Mouse (Mus musculus) midbrain, embryonic 14.5 days (tissue): Measurements from ENCODE around the gene Smarcc2. TPM values are rescaled to one million over a fixed set of nuclear protein-coding genes. Genes with fewer than 3 reads are reported as not detected.
A peak's percentile ranks its signal among the peaks of the same experiment; 100 is the strongest.

Source experiments
- ATAC-seq: fragments of 200-750 bp; cut with Nextera tagmentation; 2 replicates; pipeline ENCODE4 v1.8.0; 2017; ENCODE audit warnings: moderate number of reproducible peaks, moderate library complexity; ENCODE audit not compliant: low FRiP score, low TSS enrichment
- DNase-seq: peaks from one replicate; pipeline ENCODE4 v3.0.0-alpha.2; 2015
- H3K27ac ChIP-seq: fragments of 300-500 bp; sonication (generic); replicated peaks from 2 replicates; pipeline ENCODE4 v1.5.1; 2014; ENCODE audit warnings: mild to moderate bottlenecking, low read depth, low read length, moderate library complexity
- H3K27me3 ChIP-seq: fragments of 300-500 bp; sonication (generic); 2 replicates; pipeline ENCODE4 v1.6.1; 2014; ENCODE audit warnings: low read length, control low read depth, mixed read lengths; ENCODE audit not compliant: control insufficient read depth, insufficient read depth
- H3K36me3 ChIP-seq: fragments of 300-500 bp; sonication (generic); 2 replicates; pipeline ENCODE4 v1.6.1; 2014; ENCODE audit warnings: low read length, control low read depth; ENCODE audit not compliant: control insufficient read depth, insufficient read depth
- H3K4me1 ChIP-seq: fragments of 300-500 bp; sonication (generic); 2 replicates; pipeline ENCODE4 v1.6.1; 2014; ENCODE audit warnings: mild to moderate bottlenecking, antibody characterized with exemption, low read length, control low read depth; ENCODE audit not compliant: control insufficient read depth, insufficient read depth
- H3K4me2 ChIP-seq: fragments of 300-500 bp; sonication (generic); 2 replicates; pipeline ENCODE4 v1.6.1; 2014; ENCODE audit warnings: mild to moderate bottlenecking, low read length, moderate library complexity
- H3K4me3 ChIP-seq: fragments of 300-500 bp; sonication (generic); replicated peaks from 2 replicates; pipeline ENCODE4 v1.5.1; 2014; ENCODE audit warnings: low read depth, low read length
- H3K9ac ChIP-seq: fragments of 300-500 bp; sonication (generic); replicated peaks from 2 replicates; pipeline ENCODE4 v1.6.1; 2014; ENCODE audit warnings: mild to moderate bottlenecking, low read length, moderate library complexity
- H3K9me3 ChIP-seq: fragments of 300-500 bp; sonication (generic); 2 replicates; pipeline ENCODE4 v1.6.1; 2016; ENCODE audit warnings: low read length, control low read depth, mixed read lengths; ENCODE audit not compliant: control insufficient read depth
- WGBS: fragments of 180-500 bp; shearing (Covaris S2); extraction: QIAGEN DNeasy Blood & Tissue Kit; methylation state at CpG from one replicate; pipeline ENCODE4 v1.1.7; 2014; 5-methylcytosine and 5-hydroxymethylcytosine counted together
- polyA plus RNA-seq: library from polyadenylated mRNA; unstranded; fragments of >200 nt; fragmentation: Nextera tagmentation; extraction: Ambion mirVana; gene quantifications from 2 replicates; pipeline ENCODE4 v1.2.1, GENCODE M21; 2014

Smarcc2 gene
- polyA plus RNA-seq, 1 experiment from 2014 or later: 229 TPM

DNA sequence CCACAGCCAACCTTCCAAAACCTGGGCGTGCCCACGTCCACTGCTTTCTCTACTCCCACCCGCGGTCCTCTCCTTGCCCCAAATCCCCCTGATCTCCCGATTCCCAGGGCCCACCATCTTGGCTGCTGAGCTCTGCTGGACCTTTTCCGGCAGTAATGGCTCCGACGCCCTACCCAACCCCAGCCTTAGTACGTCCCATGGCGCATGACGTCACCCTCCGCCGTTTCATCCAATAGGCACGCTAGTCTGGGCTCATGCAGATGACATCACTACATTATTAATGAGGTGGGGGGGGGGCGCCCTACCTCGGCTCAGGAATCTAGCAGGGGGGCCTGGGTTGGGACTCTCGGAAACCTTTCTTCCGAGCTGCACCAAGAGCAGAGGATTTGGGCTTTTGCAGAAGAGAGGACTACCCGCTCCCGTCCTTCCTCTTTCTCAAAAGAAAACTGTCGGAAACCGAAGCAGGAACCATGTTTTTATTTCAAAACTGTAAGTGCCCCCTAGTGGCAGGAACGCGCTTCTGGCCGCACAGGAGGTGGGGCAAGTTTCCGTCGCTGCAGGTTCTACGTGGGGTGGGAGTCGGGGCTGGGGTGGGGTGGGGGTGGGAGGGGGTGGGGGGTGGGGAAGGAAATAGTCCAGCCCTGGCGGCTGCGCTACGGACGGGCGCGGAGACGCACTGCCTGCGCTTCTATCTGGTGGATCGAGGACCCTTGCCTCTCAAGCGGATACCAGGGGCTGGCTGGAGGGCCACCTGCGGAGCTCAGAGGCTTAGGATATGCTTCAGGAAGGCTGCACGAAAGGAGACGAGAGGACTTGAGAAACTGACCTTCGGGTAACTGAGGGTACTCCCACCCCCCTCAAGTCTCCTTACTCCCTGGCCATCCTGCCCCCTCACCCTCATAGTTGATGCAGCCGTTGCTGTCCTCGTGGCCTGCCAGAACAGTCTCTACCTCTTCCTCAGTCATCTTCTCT, 34.9 kb downstream of the Smarcc2 start, which contains the start of gene Myl6:
Myl6 (minus strand) TSS at position 451 of the 972 bp plus-strand sequence.
- Histone ChIP-seq H3K9me3 (no peaks in the 10 kb centered on the region), H3K4me2 (peak within 1 kb of the TSS; percentile 71), H3K4me1 (peaks cover 26% of the 10 kb centered on the region), H3K27me3 (no peaks in the 10 kb centered on the region), H3K36me3 (peaks cover 30% of the 10 kb centered on the region), H3K9ac (peak within 1 kb of the TSS; percentile 72), H3K4me3 (peak within 1 kb of the TSS; percentile 81), H3K27ac (peak within 1 kb of the TSS; percentile 91)
- 0% methylated on average over 45 of the region's 45 CpGs for WGBS
- ATAC-seq (peak; percentile 95), DNase-seq (peak; percentile 99)

GRCm38 (mm10) chr10:128494667-128495245, 35.7 kb downstream of the Smarcc2 start:
- peaks cover 26% of the 10 kb centered on the region for H3K4me1 ChIP-seq
- H3K36me3 ChIP-seq: peaks cover 22% of the 10 kb centered on the region
- H3K4me2 ChIP-seq: peak overlapping the region; percentile 71
- no peaks in the 10 kb centered on the region for H3K27me3 ChIP-seq
- H3K4me3 ChIP-seq: peak overlapping the region; percentile 81
- no peaks in the 10 kb centered on the region for H3K9me3 ChIP-seq
- peak overlapping the region; percentile 91 for H3K27ac ChIP-seq
- WGBS: 61% methylated on average over 11 of the region's 11 CpGs
- DNase-seq (no peak), ATAC-seq (no peak)
- peak overlapping the region; percentile 72 for H3K9ac ChIP-seq

DNA sequence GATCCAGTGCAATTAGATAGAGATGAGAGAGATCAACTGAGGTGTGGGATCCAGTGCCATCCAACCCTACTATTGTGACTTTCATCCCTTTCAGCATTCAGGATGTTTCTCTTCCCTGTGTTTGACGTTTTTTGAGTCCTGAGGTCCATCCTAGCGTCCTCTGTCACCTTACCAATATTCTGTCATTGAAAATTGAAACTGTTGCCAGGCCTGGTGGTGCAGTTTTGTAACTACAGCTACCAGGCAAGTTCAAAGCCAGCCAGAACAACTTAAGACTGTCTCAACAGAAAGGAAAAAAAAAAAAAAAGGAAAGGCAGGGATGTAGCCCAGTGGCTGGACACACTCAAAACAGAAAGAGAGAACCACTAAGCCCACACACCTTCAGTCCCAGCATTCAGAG, 36.2 kb downstream of the Smarcc2 start:
- WGBS: 81% methylated on average over 2 of the region's 2 CpGs

GRCm38 (mm10) chr10:128495903-128496302, 36.9 kb downstream of the Smarcc2 start:
- no peak overlapping the region for H3K4me2 ChIP-seq
- no peak overlapping the region for H3K4me3 ChIP-seq
- ATAC-seq (no peak), DNase-seq (no peak)
- H3K27ac ChIP-seq: no peak overlapping the region
- WGBS: 82% methylated on average over 4 of the region's 4 CpGs
- no peaks in the 10 kb centered on the region for H3K9me3 ChIP-seq
- H3K9ac ChIP-seq: no peak overlapping the region
- H3K4me1 ChIP-seq: peaks cover 26% of the 10 kb centered on the region
- peaks cover 10% of the 10 kb centered on the region for H3K36me3 ChIP-seq
- H3K27me3 ChIP-seq: no peaks in the 10 kb centered on the region

More for the DNA sequence above, 36.2 kb downstream of the Smarcc2 start:
- Histone ChIP-seq H3K36me3 (peaks cover 17% of the 10 kb centered on the region), H3K4me2 (peak overlapping the region; percentile 71), H3K27ac (no peak overlapping the region), H3K4me3 (no peak overlapping the region), H3K27me3 (no peaks in the 10 kb centered on the region), H3K9ac (no peak overlapping the region), H3K9me3 (no peaks in the 10 kb centered on the region), H3K4me1 (peaks cover 26% of the 10 kb centered on the region)
- ATAC-seq (no peak), DNase-seq (no peak)

DNA sequence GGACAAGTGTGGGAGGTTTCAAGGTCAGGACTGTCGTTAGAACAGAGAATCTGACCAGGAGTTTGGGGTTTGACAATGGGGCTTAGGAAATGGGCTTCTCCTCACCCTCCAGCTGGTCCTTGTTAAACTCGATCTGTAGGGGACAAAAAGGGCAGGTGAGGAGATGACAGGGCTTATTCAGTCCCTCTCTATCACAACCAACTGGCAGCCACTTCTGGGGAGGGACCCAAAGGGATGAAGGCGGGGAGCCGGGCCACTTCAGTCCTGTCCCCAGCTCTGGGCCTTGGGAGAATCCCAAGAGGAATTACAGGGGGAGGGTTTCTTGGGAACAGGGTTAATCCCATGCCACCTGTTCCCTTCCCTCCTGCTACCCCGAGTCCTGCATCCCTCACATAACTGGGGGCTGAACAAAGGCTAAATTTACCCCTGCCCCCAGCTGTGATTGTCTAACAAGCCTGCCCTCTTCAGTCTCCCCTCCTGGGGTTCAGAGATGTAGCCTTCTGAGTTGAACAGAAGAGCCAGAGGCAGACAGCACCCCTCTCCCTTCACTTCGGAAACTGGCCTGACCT, 37.5 kb downstream of the Smarcc2 start:
- Histone ChIP-seq H3K4me3 (no peak overlapping the region), H3K27ac (no peak overlapping the region), H3K9me3 (no peaks in the 10 kb centered on the region), H3K4me2 (0 out of 2 replicates have a peak overlapping the region, but pooled peaks have one; percentile 8), H3K36me3 (peaks cover 4% of the 10 kb centered on the region), H3K9ac (no peak overlapping the region), H3K27me3 (no peaks in the 10 kb centered on the region), H3K4me1 (peaks cover 19% of the 10 kb centered on the region)
- ATAC-seq (no peak), DNase-seq (no peak)
- WGBS: 31% methylated on average over 6 of the region's 6 CpGs

GRCm38 (mm10) chr10:128497134-128497737, 38.2 kb downstream of the Smarcc2 start:
- H3K27ac ChIP-seq: no peak overlapping the region
- WGBS: 35% methylated on average over 6 of the region's 6 CpGs
- no peaks in the 10 kb centered on the region for H3K36me3 ChIP-seq
- no peaks in the 10 kb centered on the region for H3K27me3 ChIP-seq
- 0 out of 2 replicates have a peak overlapping the region, but pooled peaks have one; percentile 8 for H3K4me2 ChIP-seq
- no peak overlapping the region for H3K9ac ChIP-seq
- H3K4me3 ChIP-seq: no peak overlapping the region
- ATAC-seq (no peak), DNase-seq (no peak)
- H3K4me1 ChIP-seq: peaks cover 13% of the 10 kb centered on the region
- H3K9me3 ChIP-seq: no peaks in the 10 kb centered on the region

- ATAC-seq: peak; percentile 85
- peak within 1 kb of the TSS; percentile 42 for H3K9ac ChIP-seq
- DNase-seq: peak; percentile 96
- H3K36me3 ChIP-seq: no peaks in the 10 kb centered on the region
- peak within 1 kb of the TSS; percentile 78 for H3K4me2 ChIP-seq
- H3K9me3 ChIP-seq: no peaks in the 10 kb centered on the region
- H3K27ac ChIP-seq: peak within 1 kb of the TSS; percentile 71
- under 1% methylated on average over 27 of the region's 27 CpGs for WGBS
- no peaks in the 10 kb centered on the region for H3K27me3 ChIP-seq
- H3K4me3 ChIP-seq: peak within 1 kb of the TSS; percentile 59
- peaks cover 9% of the 10 kb centered on the region; the same call in 1 of the 2 replicates for H3K4me1 ChIP-seq
Measured at GRCm38 (mm10) chr10:128498590-128498989, 39.5 kb downstream of the Smarcc2 start, which contains the start of gene Myl6b. Myl6b (minus strand) TSS chr10:128498685.

DNA sequence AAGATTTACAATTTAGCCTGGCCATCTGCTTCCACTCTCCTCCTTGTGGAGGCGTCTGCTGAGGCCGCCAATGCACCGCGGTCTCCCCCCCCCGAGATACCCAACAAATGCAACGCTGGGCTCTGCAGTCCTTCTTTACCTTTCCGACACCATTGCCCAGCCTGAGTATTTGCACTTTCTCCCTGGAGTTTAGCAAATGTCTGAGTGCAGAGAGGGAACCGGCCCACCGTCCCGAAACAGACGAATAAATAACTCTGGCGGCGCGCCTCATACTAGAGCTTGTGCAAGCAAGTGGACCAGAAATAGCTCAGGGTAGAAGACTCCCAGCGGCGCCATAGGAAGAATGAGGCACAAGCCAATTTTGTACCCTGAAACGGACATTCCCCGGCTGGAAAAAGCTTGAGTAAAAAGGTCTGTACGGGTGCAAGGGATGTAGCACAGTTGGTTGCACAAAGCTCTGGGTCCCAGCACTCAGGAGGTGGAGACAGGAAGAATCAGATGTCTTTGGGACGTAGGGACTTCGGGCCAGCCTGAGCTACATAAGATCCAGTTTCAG, 40.1 kb downstream of the Smarcc2 start:
- no peaks in the 10 kb centered on the region for H3K36me3 ChIP-seq
- WGBS: 3% methylated on average over 21 of the region's 21 CpGs
- peak overlapping the region; percentile 71; the same call in 1 of the 2 replicates for H3K27ac ChIP-seq
- H3K4me2 ChIP-seq: peak overlapping the region; percentile 78
- H3K9me3 ChIP-seq: no peaks in the 10 kb centered on the region
- DNase-seq (peak; percentile 63), ATAC-seq (peak; percentile 32)
- peaks cover 9% of the 10 kb centered on the region; the same call in 1 of the 2 replicates for H3K4me1 ChIP-seq
- peak overlapping the region; percentile 59 for H3K4me3 ChIP-seq
- peak overlapping the region; percentile 36; the same call in 1 of the 2 replicates for H3K9ac ChIP-seq
- H3K27me3 ChIP-seq: no peaks in the 10 kb centered on the region
